In genomic region chr17:24649581-24650069, GRCm38 (mm10) we compare ENCODE assay signal across 8 mouse cellular contexts. TPM values are rescaled to one million over a fixed set of nuclear protein-coding genes. Genes with fewer than 3 reads are reported as not detected.
DNase-seq lines count a peak whose midpoint lies in the region; ATAC-seq lines count a peak whose summit lies in the region.

No protein-coding gene starts in this region.

- peak overlapping the region; percentile 94 for H3K9ac ChIP-seq in heart, embryonic 13.5 days

- H3K27me3 ChIP-seq in heart, embryonic 13.5 days (replicated peaks), result peaks cover 42% of the 10 kb centered on the region

- no peaks in the 10 kb centered on the region for H3K36me3 ChIP-seq in heart, embryonic 13.5 days

- no peak for ATAC-seq in heart, embryonic 13.5 days (ENCODE audit: extremely low read depth, insufficient number of reproducible peaks, low FRiP score, low TSS enrichment)

- H3K4me1 ChIP-seq in heart, embryonic 13.5 days, result peaks cover 47% of the 10 kb centered on the region

- peak overlapping the region; percentile 74 for H3K4me3 ChIP-seq in heart, embryonic 13.5 days

- DNase-seq in urinary bladder, postnatal 14 days (ENCODE audit: low spot score), result peak; percentile 58
- no peak for DNase-seq in urinary bladder, adult 2 months (ENCODE audit: low spot score)
- peak; percentile 77 for DNase-seq in cerebellum, adult 9-10 months
- peak; percentile 82 for DNase-seq in kidney, postnatal 10 days
- peak; percentile 78 for DNase-seq in lung, postnatal 36 days
- DNase-seq in yolk sac, embryonic 10.5 days (ENCODE audit: low spot score), result peak; percentile 47
- no peak for DNase-seq in layer of hippocampus, adult 8-10 months (ENCODE audit: low spot score in 2 of 2)

- WGBS in heart, embryonic 13.5 days, result 2% methylated on average over 35 of the region's 35 CpGs

- peak overlapping the region; percentile 98 for H3K4me2 ChIP-seq in heart, embryonic 13.5 days

- H3K9me3 ChIP-seq in heart, embryonic 13.5 days, result no peaks in the 10 kb centered on the region

- peak overlapping the region; percentile 72 for H3K27ac ChIP-seq in heart, embryonic 13.5 days (replicated peaks)

RNA-seq across cellular contexts. Expression of gene Slc9a3r2, which starts 0.5 kb away (rescaled TPM):
- 59.2 and 63.5 TPM in 2 replicates for polyA plus RNA-seq in urinary bladder, adult 2 months (2012; rRNA removed)
- polyA plus RNA-seq in heart, embryonic 13.5 days (2015; fragmentation: Nextera tagmentation; extraction: Ambion mirVana), result 46.8 and 51.1 TPM in 2 replicates
- 10 to 100 TPM; 41.9 to 48.7 (median 44.1) TPM for total RNA-seq in layer of hippocampus, adult 8-10 months (2022)

RNA-seq across cellular contexts. Expression of gene Npw, which starts 8.6 kb away (rescaled TPM):
- polyA plus RNA-seq in urinary bladder, adult 2 months (2012; rRNA removed), result 0.62 and 0.80 TPM in 2 replicates
- not detected in 2 replicates for polyA plus RNA-seq in heart, embryonic 13.5 days (2015; fragmentation: Nextera tagmentation; extraction: Ambion mirVana)
- 1 to 10 TPM in 3 of 4 experiments, not detected in 1; 1.1 to 2.6 (median 2.5) TPM for total RNA-seq in layer of hippocampus, adult 8-10 months (2022)

RNA-seq across cellular contexts. Expression of gene Nthl1, which starts 17.1 kb away (rescaled TPM):
- 21.7 and 22.0 TPM in 2 replicates for polyA plus RNA-seq in urinary bladder, adult 2 months (2012; rRNA removed)
- 9.6 and 9.8 TPM in 2 replicates for polyA plus RNA-seq in heart, embryonic 13.5 days (2015; fragmentation: Nextera tagmentation; extraction: Ambion mirVana)
- 1 to 10 TPM; 6.5 to 9.1 (median 7.6) TPM for total RNA-seq in layer of hippocampus, adult 8-10 months (2022)

RNA-seq across cellular contexts. Expression of gene Tsc2, which starts 17.2 kb away (rescaled TPM):
- 95.3 and 112 TPM in 2 replicates for polyA plus RNA-seq in urinary bladder, adult 2 months (2012; rRNA removed)
- 43.4 and 47.9 TPM in 2 replicates for polyA plus RNA-seq in heart, embryonic 13.5 days (2015; fragmentation: Nextera tagmentation; extraction: Ambion mirVana)
- 100 to 1,000 TPM; 149 to 212 (median 191) TPM for total RNA-seq in layer of hippocampus, adult 8-10 months (2022)

RNA-seq across cellular contexts. Expression of gene Zfp598, which starts 19.9 kb away (rescaled TPM):
- polyA plus RNA-seq in urinary bladder, adult 2 months (2012; rRNA removed), result 42.9 and 54.2 TPM in 2 replicates
- 15.1 and 15.8 TPM in 2 replicates for polyA plus RNA-seq in heart, embryonic 13.5 days (2015; fragmentation: Nextera tagmentation; extraction: Ambion mirVana)
- 10 to 100 TPM; 36.8 to 41.6 (median 38.2) TPM for total RNA-seq in layer of hippocampus, adult 8-10 months (2022)

Comparison
In these comparisons a context has a peak if more than half of its experiments do, and no peak if none do; other contexts are left out.
1. DNase-seq: peak in urinary bladder, postnatal 14 days (single experiment), cerebellum, adult 9-10 months (single experiment), kidney, postnatal 10 days (single experiment), lung, postnatal 36 days (single experiment) and yolk sac, embryonic 10.5 days (single experiment); none in urinary bladder, adult 2 months (single experiment) and layer of hippocampus, adult 8-10 months (0 of 2).